Mouse (Mus musculus) liver, postnatal 0 days (tissue): ENCODE measurements around the gene Tas2r108.

Source experiments
- CTCF ChIP-seq: sonication (generic); IDR thresholded peaks from 2 replicates; pipeline ENCODE4 v1.5.1; 2016; ENCODE audit warnings: antibody characterized with exemption, low read depth
- EP300 ChIP-seq: IDR thresholded peaks from 2 replicates; pipeline ENCODE4 v1.6.1; 2016; ENCODE audit warnings: antibody characterized with exemption, low read depth, mild to moderate bottlenecking

DNA sequence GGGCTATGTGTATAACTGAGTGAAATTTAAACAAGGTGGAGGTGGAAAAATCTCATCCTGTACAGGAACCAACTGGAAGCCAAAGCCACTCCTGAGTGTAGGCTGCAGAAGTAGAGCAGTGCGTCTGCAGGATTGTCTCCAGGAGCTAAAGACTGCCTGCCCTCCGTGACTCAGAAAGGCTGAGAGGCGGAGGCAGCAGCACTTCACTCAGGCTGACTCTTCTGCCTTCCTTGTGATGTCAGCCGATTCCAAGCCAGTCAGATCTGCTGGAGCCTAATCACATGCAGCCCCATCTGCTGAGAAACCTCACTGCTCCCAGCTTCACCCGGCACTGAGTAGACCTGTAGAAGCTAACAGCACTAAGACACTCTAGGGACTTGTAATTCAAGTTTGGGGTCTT is 11.0 kb upstream of the Tas2r108 start:
- TF ChIP-seq EP300 (no peak), CTCF (no peak)
